Comparison of ENCODE assay signal across 12 mouse cellular contexts in genomic region chr17:48917411-48917810, GRCm38 (mm10). TPM values are rescaled to one million over a fixed set of nuclear protein-coding genes. Genes with fewer than 3 reads are reported as not detected.
DNase-seq lines count a peak whose midpoint lies in the region; ATAC-seq and TF ChIP-seq lines count a peak whose summit lies in the region.
"Had no signal": no experiment of that assay in that cellular context is flagged by ENCODE, and none has a peak within 500 bp of the region (broad histone marks: within the 10 kb centered on the region; RNA-seq: fewer than 3 reads in every experiment).

No protein-coding gene starts in this region.

- H3K4me3 ChIP-seq in heart, embryonic 12.5 days = no peak overlapping the region
- no peak overlapping the region for H3K4me3 ChIP-seq in lung, embryonic 14.5 days (ENCODE audit: low read depth, low read length)
- H3K4me3 ChIP-seq: limb, embryonic 12.5 days had no signal

- no peak overlapping the region for H3K9ac ChIP-seq in heart, embryonic 12.5 days
- no peak overlapping the region for H3K9ac ChIP-seq in lung, embryonic 14.5 days
- H3K9ac ChIP-seq: limb, embryonic 12.5 days had no signal

- no peaks in the 10 kb centered on the region for H3K9me3 ChIP-seq in heart, embryonic 12.5 days (replicated peaks)
- no peaks in the 10 kb centered on the region for H3K9me3 ChIP-seq in lung, embryonic 14.5 days (ENCODE audit: low read depth, low read length)
- H3K9me3 ChIP-seq: limb, embryonic 12.5 days had no signal

- H3K4me2 ChIP-seq in heart, embryonic 12.5 days = no peak overlapping the region
- no peak overlapping the region for H3K4me2 ChIP-seq in lung, embryonic 14.5 days
- H3K4me2 ChIP-seq: limb, embryonic 12.5 days had no signal

- WGBS in heart, embryonic 12.5 days = 12% methylated on average over 11 of the region's 11 CpGs
- 15% methylated on average over 11 of the region's 11 CpGs for WGBS in lung, embryonic 14.5 days

- TF ChIP-seq CTCF in lung, embryonic 14.5 days (IDR thresholded peaks at IDR 0.05; ENCODE audit: low read depth) = no peak

- H3K4me1 ChIP-seq in heart, embryonic 12.5 days (replicated peaks) = no peaks in the 10 kb centered on the region
- H3K4me1 ChIP-seq in lung, embryonic 14.5 days (ENCODE audit: insufficient read depth) = no peaks in the 10 kb centered on the region
- H3K4me1 ChIP-seq: limb, embryonic 12.5 days had no signal

- intact Hi-C loops in heart, postnatal 10 days (cut with DNase I) = no loop called here

- peak; percentile 32 to 57 for DNase-seq in heart, postnatal 10 days
- peak; percentile 78 for DNase-seq in lung, embryonic 14.5 days
- no peak for DNase-seq in lung, postnatal 14 days
- DNase-seq in embryo, embryonic 11 days = peak; percentile 71
- no peak for DNase-seq in left cerebral cortex, adult 11 months (ENCODE audit: low spot score)
- no peak for DNase-seq in layer of hippocampus, adult 8-10 months (ENCODE audit: low spot score in 2 of 2)
- DNase-seq: cerebellum, adult 11 months; gastrocnemius, postnatal 14 days; lung, postnatal 4 days had no signal

- no peak for ATAC-seq in heart, embryonic 12.5 days (ENCODE audit: insufficient number of reproducible peaks, low FRiP score)
- ATAC-seq in lung, embryonic 14.5 days (ENCODE audit: insufficient read depth) = no peak
- ATAC-seq in megakaryocyte progenitor cell, adult 5-6 weeks (replicated peaks; ENCODE audit: poor library complexity) = peak; percentile 44; the same call in 1 of the 2 replicates

- no peak overlapping the region for H3K27ac ChIP-seq in heart, embryonic 12.5 days (ENCODE audit: poor library complexity, severe bottlenecking)
- H3K27ac ChIP-seq in lung, embryonic 14.5 days (ENCODE audit: low read depth) = no peak overlapping the region
- H3K27ac ChIP-seq: limb, embryonic 12.5 days had no signal

- H3K27me3 ChIP-seq in heart, embryonic 12.5 days (replicated peaks) = peaks cover 29% of the 10 kb centered on the region; the same call in 1 of the 2 replicates
- H3K27me3 ChIP-seq in lung, embryonic 14.5 days (ENCODE audit: insufficient read depth, low read length) = no peaks in the 10 kb centered on the region

- H3K36me3 ChIP-seq in heart, embryonic 12.5 days = no peaks in the 10 kb centered on the region
- H3K36me3 ChIP-seq in lung, embryonic 14.5 days (ENCODE audit: insufficient read depth) = no peaks in the 10 kb centered on the region
- H3K36me3 ChIP-seq: limb, embryonic 12.5 days had no signal

RNA-seq across cellular contexts. Expression of gene Lrfn2, which starts 14.8 kb away (rescaled TPM):
- total RNA-seq in heart, postnatal 10 days (2021) = under 1 TPM; 0.67 to 0.89 TPM
- polyA plus RNA-seq in heart, embryonic 12.5 days (2016; fragmentation: Nextera tagmentation; extraction: Ambion mirVana) = 0.18 TPM in 1 of 2 replicates, not detected in the other
- 0.39 and 0.42 TPM in 2 replicates for polyA plus RNA-seq in lung, embryonic 14.5 days (2014; fragmentation: Nextera tagmentation; extraction: Ambion mirVana)
- not detected in 2 replicates for total RNA-seq in megakaryocyte progenitor cell, adult 5-6 weeks (2015)
- not detected in 2 replicates for total RNA-seq in megakaryocyte progenitor cell, adult 5-6 weeks (2017)
- 10 to 100 TPM; 34.9 to 42.6 (median 36.9) TPM for total RNA-seq in layer of hippocampus, adult 8-10 months (2022)

Comparison
In these comparisons a context has a peak if more than half of its experiments do, and no peak if none do; other contexts are left out.
1. DNase-seq: peak in heart, postnatal 10 days (2 of 2), lung, embryonic 14.5 days (single experiment) and embryo, embryonic 11 days (single experiment); none in lung, postnatal 14 days (single experiment), left cerebral cortex, adult 11 months (single experiment) and layer of hippocampus, adult 8-10 months (0 of 2).
2. RNA of gene Lrfn2, which starts 14.8 kb away (total RNA-seq): 34.9 to 42.6 TPM in layer of hippocampus, adult 8-10 months; 0.67 to 0.89 TPM in heart, postnatal 10 days and not detected in megakaryocyte progenitor cell, adult 5-6 weeks; every median in the first group is over 10 times any median in the second.